Mouse (Mus musculus) forebrain, embryonic 16.5 days (tissue): ENCODE measurements at regions not wholly inside any gene's neighbourhood (a gene's known extent, or its start where the extent isn't known, plus 50 kb on each side); places are given as distances from the start of the nearest gene placed in this dataset.

ENCODE experiments used
- ATAC-seq: fragments of 200-750 bp; cut with Nextera tagmentation; 2 replicates; pipeline ENCODE4 v1.8.0; 2017; ENCODE audit warnings: mild to moderate bottlenecking, moderate library complexity
- H3K27ac ChIP-seq: fragments of 300-500 bp; sonication (generic); 2 replicates; pipeline ENCODE4 v1.5.1; 2014; ENCODE audit warnings: low read length, control low read depth
- H3K27me3 ChIP-seq: fragments of 300-500 bp; sonication (generic); replicated peaks from 2 replicates; pipeline ENCODE4 v1.6.1; 2014; ENCODE audit warnings: low read length; ENCODE audit not compliant: control insufficient read depth, insufficient read depth
- H3K36me3 ChIP-seq: fragments of 300-500 bp; sonication (generic); 2 replicates; pipeline ENCODE4 v1.6.1; 2014; ENCODE audit not compliant: control insufficient read depth, insufficient read depth
- H3K4me1 ChIP-seq: fragments of 300-500 bp; sonication (generic); replicated peaks from 2 replicates; pipeline ENCODE4 v1.6.1; 2014; ENCODE audit warnings: low read length; ENCODE audit not compliant: control insufficient read depth, insufficient read depth
- H3K4me2 ChIP-seq: fragments of 300-500 bp; sonication (generic); 2 replicates; pipeline ENCODE4 v1.6.1; 2014; ENCODE audit warnings: mild to moderate bottlenecking, low read length, control low read depth
- H3K4me3 ChIP-seq: fragments of 300-500 bp; sonication (generic); replicated peaks from 2 replicates; pipeline ENCODE4 v1.5.1; 2014; ENCODE audit warnings: mild to moderate bottlenecking, low read length, control low read depth
- H3K9ac ChIP-seq: fragments of 300-500 bp; sonication (generic); replicated peaks from 2 replicates; pipeline ENCODE4 v1.6.1; 2014; ENCODE audit warnings: low read depth, low read length, control low read depth
- H3K9me3 ChIP-seq: fragments of 300-500 bp; sonication (generic); 2 replicates; pipeline ENCODE4 v1.6.1; 2016; ENCODE audit warnings: low read length; ENCODE audit not compliant: control insufficient read depth
- WGBS: fragments of 180-500 bp; shearing (Covaris S2); extraction: QIAGEN DNeasy Blood & Tissue Kit; methylation state at CpG from one replicate; pipeline ENCODE4 v1.1.7; 2014; 5-methylcytosine and 5-hydroxymethylcytosine counted together

DNA sequence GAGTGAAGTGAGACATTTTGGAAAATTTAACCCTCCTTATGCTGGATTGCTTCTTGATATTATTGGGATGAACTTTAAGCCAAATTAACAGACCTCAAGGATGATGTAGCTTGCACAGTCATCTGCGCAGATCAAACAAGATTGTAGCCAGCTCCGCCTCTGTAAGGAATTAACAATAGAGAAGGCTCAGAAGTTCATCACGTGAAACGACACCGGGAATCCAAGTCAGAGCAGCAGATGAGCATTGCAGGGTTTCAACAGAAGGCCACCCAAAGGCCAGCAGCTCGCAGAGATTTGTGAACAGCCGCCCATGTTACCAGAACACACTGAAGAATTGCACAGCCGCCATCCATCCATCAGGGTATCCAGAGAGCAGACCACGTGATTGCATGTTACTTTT is 391.1 kb downstream of the Med10 start:
- peak; percentile 8; the same call in 1 of the 2 replicates for ATAC-seq
- H3K27me3 ChIP-seq, result no peaks in the 10 kb centered on the region
- H3K4me3 ChIP-seq, result no peak overlapping the region
- no peaks in the 10 kb centered on the region for H3K9me3 ChIP-seq
- H3K36me3 ChIP-seq, result no peaks in the 10 kb centered on the region
- H3K4me1 ChIP-seq, result peaks cover 20% of the 10 kb centered on the region
- H3K9ac ChIP-seq, result no peak overlapping the region
- H3K27ac ChIP-seq, result peak overlapping the region; percentile 84
- H3K4me2 ChIP-seq, result no peak overlapping the region
- 50% methylated on average over 9 of the region's 9 CpGs for WGBS

DNA sequence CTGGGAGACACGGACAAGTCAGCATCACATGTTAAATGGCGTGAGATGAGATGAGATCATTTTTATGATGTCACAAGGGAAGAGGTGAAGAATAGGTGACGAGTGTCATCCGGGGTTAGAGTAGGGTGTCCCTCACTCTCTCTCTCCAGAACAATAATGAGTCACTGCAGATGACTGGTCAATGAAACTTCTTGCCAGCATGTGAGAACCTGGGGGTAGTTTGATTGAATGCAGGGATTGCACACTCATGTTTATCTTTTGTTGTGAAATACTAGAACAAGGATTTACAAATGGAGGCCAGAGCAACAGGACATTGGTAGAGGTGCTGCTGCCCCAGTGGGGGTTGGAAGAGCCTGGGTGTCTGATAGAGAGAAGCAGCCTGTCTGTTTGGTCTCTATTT is 393.7 kb downstream of the Med10 start:
- no peak overlapping the region for H3K27ac ChIP-seq
- no peak overlapping the region for H3K9ac ChIP-seq
- ATAC-seq, result no peak
- no peaks in the 10 kb centered on the region for H3K9me3 ChIP-seq
- H3K4me1 ChIP-seq, result peaks cover 24% of the 10 kb centered on the region
- WGBS, result 82% methylated on average over 4 of the region's 4 CpGs
- H3K4me3 ChIP-seq, result no peak overlapping the region
- H3K4me2 ChIP-seq, result no peak overlapping the region
- H3K36me3 ChIP-seq, result no peaks in the 10 kb centered on the region
- H3K27me3 ChIP-seq, result no peaks in the 10 kb centered on the region

DNA sequence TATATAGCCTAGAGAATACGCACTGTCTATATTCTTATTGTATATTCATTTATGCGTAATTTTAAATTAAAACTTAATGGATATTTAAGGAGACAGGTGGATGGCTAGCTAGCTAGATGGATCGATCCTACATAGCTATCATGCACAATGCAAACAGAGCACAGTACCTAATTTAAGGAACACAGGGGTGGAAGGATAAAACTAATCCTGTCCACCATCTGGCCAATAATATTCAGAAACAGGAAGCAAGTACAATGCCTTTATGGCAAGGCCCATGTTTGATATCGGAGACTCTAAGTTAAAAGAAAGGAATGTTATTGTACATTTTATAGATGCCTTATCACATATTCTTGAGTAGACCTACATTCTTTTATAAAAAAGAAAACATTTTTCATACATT is 396.4 kb downstream of the Med10 start:
- Histone ChIP-seq H3K9me3 (no peaks in the 10 kb centered on the region), H3K9ac (no peak overlapping the region), H3K4me2 (no peak overlapping the region), H3K4me1 (peaks cover 12% of the 10 kb centered on the region), H3K4me3 (no peak overlapping the region), H3K36me3 (no peaks in the 10 kb centered on the region), H3K27me3 (no peaks in the 10 kb centered on the region), H3K27ac (no peak overlapping the region)
- WGBS, result 88% methylated on average over 4 of the region's 4 CpGs
- no peak for ATAC-seq

DNA sequence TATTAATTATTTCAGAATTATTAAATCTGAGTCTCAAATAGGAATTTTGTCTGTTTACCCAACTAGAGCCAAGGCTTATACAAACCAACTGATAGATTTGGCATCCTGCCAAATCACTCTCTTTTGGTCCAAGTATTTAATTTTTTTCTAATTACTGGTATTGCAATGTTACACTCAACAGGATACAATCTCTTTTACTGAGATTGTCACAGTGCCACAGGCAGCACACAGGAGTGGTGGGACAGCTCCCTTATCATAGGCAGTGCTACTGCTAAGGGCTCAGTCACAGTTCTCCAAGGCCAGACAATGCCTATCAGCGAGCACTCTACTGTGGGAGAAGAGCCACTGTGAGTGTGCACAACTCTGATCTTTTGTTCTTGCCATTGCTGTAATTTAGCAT is 396.9 kb downstream of the Med10 start:
- H3K27me3 ChIP-seq, result no peaks in the 10 kb centered on the region
- 52% methylated on average over 1 of the region's 1 CpGs for WGBS
- H3K4me3 ChIP-seq, result no peak overlapping the region
- H3K27ac ChIP-seq, result peak overlapping the region; percentile 47
- peaks cover 11% of the 10 kb centered on the region for H3K4me1 ChIP-seq
- H3K9me3 ChIP-seq, result no peaks in the 10 kb centered on the region
- peak; percentile 81 for ATAC-seq
- no peak overlapping the region for H3K4me2 ChIP-seq
- H3K9ac ChIP-seq, result no peak overlapping the region
- H3K36me3 ChIP-seq, result no peaks in the 10 kb centered on the region

DNA sequence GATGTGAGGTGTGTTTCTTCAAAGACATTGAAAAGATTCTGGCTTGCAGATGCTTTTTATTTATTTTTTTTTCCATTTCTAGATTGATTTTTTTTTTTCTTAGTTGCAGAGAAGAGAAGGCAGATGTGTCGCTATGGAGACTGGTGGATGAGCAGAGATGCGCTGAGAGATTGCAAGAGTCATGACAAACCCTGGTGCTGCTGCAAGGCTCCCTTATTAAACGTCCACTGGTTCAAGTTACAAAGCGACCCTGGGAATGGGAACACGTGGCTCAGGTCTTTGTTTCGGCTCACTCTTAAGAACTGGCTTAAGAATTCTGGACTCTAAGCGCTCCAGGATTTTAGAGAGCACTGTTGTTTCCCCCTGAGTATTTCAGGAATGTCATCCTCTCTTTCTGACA is 403.1 kb downstream of the Med10 start:
- no peak overlapping the region for H3K4me2 ChIP-seq
- H3K4me3 ChIP-seq, result no peak overlapping the region
- H3K9ac ChIP-seq, result no peak overlapping the region
- no peaks in the 10 kb centered on the region for H3K27me3 ChIP-seq
- no peaks in the 10 kb centered on the region for H3K36me3 ChIP-seq
- no peak; the same call in 1 of the 2 replicates for ATAC-seq
- no peak overlapping the region for H3K27ac ChIP-seq
- H3K4me1 ChIP-seq, result peaks cover 2% of the 10 kb centered on the region
- WGBS, result 26% methylated on average over 7 of the region's 7 CpGs
- H3K9me3 ChIP-seq, result no peaks in the 10 kb centered on the region

DNA sequence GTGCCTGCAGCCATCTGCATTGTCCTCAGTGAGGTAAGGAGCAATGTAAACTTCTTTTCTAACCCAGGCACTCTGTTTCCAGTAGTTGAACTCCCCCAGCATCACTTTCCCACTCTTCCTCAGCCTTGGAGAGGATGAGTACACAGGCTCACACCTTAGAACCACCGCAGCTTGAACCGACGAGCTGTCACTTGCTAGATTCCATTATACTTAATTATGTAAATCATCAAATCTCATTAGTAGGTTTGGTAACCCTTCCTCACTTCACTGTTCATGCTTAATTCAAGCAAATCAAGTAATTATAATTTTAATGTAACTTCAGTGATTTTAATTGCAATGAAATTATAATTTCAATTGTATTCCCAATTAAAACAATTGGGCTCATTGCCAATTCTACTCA is 408.0 kb downstream of the Med10 start:
- Histone ChIP-seq H3K27me3 (no peaks in the 10 kb centered on the region), H3K4me2 (no peak overlapping the region), H3K36me3 (no peaks in the 10 kb centered on the region), H3K9ac (no peak overlapping the region), H3K4me3 (no peak overlapping the region), H3K27ac (no peak overlapping the region), H3K9me3 (no peaks in the 10 kb centered on the region), H3K4me1 (peaks cover 2% of the 10 kb centered on the region)
- no peak for ATAC-seq
- WGBS, result 24% methylated on average over 3 of the region's 3 CpGs

DNA sequence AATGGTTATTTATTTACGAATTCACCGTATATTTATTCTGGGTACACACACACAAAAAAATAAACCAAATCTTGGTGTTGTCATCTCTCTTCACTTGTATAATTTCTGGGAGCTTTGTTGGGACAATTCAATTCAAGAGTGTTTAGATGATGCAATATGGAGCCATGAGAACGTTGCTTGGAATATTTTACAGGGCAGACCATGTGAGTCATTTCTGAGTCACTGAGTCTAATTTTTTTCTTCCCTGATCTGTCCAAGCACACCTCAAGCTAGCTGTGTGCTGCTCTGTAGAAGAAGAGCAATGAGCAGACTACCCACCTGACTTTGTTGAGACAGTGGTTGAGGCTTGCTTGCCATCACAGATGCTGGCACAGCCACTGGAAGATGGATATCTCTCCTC is 410.8 kb downstream of the Med10 start:
- ATAC-seq, result no peak
- Histone ChIP-seq H3K9me3 (no peaks in the 10 kb centered on the region), H3K4me3 (no peak overlapping the region), H3K27me3 (no peaks in the 10 kb centered on the region), H3K36me3 (no peaks in the 10 kb centered on the region), H3K27ac (no peak overlapping the region), H3K4me2 (no peak overlapping the region), H3K9ac (no peak overlapping the region), H3K4me1 (peaks cover 20% of the 10 kb centered on the region)
- 95% methylated on average over 3 of the region's 3 CpGs for WGBS

DNA sequence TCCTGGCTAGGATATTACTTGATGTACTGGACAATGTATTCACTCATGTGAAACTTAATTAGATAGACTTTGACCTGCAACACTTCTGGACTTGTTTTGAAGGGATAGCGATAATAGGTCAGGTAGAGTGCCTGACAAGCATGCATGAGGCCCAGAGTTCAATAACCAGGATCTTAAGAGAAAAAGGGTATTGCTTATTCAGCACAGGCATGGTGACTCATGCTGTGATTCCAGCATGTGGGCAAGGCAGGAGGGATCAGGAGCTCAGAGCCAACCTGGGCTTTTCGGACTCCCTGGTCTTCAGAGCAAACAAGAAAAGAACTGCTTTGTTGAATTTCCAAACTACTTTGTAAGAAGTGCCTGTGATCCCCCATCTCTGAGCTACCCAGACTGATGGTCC is 411.4 kb downstream of the Med10 start:
- H3K27ac ChIP-seq, result no peak overlapping the region
- H3K4me2 ChIP-seq, result no peak overlapping the region
- 58% methylated on average over 2 of the region's 2 CpGs for WGBS
- H3K4me1 ChIP-seq, result peaks cover 20% of the 10 kb centered on the region
- no peak overlapping the region for H3K4me3 ChIP-seq
- ATAC-seq, result no peak
- H3K9ac ChIP-seq, result no peak overlapping the region
- H3K27me3 ChIP-seq, result no peaks in the 10 kb centered on the region
- H3K9me3 ChIP-seq, result no peaks in the 10 kb centered on the region
- no peaks in the 10 kb centered on the region for H3K36me3 ChIP-seq

DNA sequence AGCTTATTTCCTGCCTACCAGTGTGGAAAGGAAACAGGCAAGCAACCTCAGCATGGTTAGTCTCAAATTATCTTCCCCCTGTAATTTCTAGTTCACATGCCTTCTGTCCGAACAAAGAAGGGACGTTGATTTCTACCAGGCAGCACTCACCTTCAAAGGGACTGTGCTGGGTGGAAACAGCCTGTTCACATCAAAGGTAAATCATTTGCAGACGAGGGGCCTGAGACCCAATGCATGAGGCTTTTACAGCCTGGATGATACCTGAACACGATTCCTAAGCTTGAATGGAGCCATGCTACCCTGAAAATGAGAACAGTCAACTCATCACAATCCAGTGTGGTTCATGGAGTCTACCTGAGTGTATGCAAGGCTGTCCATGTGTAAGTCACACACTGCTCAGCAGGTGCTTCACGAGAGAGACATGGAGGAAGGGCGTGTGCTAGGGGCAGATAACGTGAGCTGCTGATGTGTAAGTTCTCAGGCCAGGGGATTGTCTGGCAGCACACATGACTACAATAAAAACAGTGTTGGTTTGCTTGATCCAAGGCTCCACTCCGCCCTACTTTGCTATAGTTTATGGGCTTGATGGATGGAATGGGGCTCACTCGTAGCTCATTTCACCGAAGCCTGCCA is 411.9 kb downstream of the Med10 start:
- H3K27me3 ChIP-seq, result no peaks in the 10 kb centered on the region
- ATAC-seq, result no peak
- no peak overlapping the region for H3K4me3 ChIP-seq
- no peaks in the 10 kb centered on the region for H3K36me3 ChIP-seq
- no peak overlapping the region for H3K9ac ChIP-seq
- H3K4me2 ChIP-seq, result no peak overlapping the region
- H3K4me1 ChIP-seq, result peaks cover 20% of the 10 kb centered on the region
- WGBS, result 80% methylated on average over 10 of the region's 10 CpGs
- no peaks in the 10 kb centered on the region for H3K9me3 ChIP-seq
- no peak overlapping the region for H3K27ac ChIP-seq

DNA sequence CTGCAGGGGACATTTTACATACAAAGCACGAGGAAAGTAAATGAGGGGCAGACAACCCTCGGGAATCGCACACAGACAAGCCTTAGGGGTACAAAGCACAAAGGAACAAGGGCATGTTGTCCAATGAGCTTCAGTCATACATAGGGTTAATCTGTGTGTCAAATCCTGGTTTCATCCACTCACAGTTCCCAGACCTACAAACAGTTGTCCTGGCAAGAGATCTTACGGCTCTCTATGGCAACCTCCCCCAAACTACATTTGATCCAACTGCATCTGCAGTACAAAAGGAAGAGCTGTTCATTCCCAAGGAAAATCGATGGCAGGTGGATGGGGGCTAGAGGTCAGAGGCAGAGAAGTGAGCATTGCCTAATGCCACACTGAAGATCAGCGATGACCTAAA is 413.9 kb downstream of the Med10 start:
- 64% methylated on average over 6 of the region's 6 CpGs for WGBS
- Histone ChIP-seq H3K4me1 (peaks cover 18% of the 10 kb centered on the region), H3K36me3 (no peaks in the 10 kb centered on the region), H3K27me3 (no peaks in the 10 kb centered on the region), H3K9me3 (no peaks in the 10 kb centered on the region), H3K27ac (no peak overlapping the region), H3K4me2 (no peak overlapping the region), H3K4me3 (no peak overlapping the region), H3K9ac (no peak overlapping the region)
- no peak for ATAC-seq
